Mouse (Mus musculus): Measurements from ENCODE around the gene Il1rl2.
"Not testable (repeated sequence)": the region's sequence is repeated elsewhere in the genome, so short reads cannot be mapped to it uniquely, and the experiment has no call there.

Il1rl2 gene

DNA sequence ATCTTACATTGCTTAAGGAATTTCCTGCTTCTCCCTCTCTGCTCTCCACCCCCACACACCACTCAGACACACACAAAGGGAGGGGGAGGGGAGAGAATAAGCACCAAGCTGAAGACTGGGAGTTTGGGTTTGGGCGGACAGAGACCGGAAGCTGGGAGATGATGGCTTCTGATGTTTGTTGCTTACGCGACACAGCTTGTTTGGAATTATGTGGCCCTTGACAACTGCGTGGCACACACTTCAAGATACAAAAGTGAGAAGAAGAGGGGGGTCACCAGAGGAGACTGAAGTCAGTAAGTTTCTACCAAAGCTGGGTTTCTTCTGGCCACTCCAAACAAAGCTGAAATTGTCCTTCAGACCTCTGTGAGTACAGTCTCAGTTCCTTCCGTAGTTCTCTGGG lies at the start of gene Il1rl2:
TSS of gene Il1rl2 (plus strand) at position 154 of the 400 bp plus-strand sequence.
- DNase-seq = peak; percentile 55

DNA sequence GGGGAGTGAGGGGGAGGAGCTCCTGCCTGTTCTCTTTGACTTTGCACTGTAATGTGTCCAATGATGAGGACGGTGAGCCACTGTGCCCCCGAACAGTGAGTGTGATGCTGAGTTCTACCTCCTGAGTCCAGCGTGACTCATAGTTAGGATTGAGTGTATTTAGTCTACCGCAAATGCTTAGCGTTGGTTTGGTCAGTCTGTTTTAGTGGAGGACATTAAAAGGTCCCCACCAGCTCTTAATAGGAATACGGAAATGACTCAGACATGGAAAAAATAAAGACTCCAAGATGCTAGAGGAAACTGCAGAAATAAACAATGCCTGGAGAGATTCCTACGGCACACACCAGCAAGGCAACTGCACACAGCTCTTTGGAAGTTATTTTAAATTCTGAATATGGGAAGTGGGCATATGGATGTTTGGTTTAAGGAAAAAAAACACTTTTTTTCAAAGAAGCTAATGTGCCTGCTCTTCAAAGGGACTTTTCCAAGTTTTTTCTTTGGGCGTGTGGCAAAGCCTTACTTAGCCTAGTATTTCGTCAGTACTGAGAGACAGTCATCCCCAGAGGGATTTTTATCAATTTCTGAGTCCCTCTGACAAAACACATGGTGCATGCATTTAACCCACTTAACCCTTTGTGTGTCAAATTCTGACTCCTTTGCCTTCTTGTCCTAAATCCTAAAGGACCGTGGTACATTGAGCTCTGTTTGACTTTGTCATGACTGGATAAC lies 49.0 kb upstream of the Il1rl2 start:
- DNase-seq = no peak

DNA sequence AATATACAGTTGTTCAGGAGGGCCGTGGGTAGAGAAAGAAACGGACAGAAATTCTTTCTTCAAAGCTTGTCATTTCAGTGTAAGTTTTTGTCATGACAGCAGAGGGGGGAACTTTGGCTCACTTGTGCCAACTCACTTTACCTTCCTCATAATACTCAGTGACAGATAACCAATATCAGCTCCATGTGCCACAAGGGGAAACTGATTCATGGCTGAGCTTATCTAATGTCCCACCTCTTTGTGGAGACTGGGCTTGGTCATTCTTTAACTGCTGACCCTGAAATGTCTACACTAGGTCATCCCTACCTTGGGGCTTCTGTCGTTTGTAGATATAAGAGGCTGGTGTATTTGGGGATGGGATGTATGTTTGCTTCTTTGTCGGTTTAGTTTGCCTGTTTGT lies 46.5 kb upstream of the Il1rl2 start:
- DNase-seq = no peak

DNA sequence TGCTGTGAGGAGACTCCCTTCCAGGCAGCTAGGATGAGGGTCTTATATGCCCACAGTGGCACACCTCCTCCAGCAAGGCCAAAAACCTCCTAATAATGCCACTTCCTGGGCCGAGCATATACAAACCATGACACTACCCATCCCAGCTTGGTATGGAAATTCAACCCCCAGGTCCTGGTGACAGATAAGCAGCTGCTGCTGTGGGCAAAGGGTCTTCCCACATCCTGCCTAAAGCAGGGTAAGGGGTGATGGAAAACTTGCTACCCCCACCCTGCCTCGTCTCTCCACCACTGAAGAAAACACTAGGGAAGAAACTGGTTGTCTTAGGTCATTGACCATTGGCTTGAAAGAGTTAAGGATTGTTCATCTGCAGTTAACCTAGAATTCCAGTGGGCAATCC lies 45.7 kb upstream of the Il1rl2 start:
- DNase-seq = no peak

GRCm38 (mm10) chr1:40279182-40279743 lies 45.1 kb upstream of the Il1rl2 start:
- DNase-seq = no peak

GRCm38 (mm10) chr1:40281950-40282349 lies 42.5 kb upstream of the Il1rl2 start:
- no peak for DNase-seq

DNA sequence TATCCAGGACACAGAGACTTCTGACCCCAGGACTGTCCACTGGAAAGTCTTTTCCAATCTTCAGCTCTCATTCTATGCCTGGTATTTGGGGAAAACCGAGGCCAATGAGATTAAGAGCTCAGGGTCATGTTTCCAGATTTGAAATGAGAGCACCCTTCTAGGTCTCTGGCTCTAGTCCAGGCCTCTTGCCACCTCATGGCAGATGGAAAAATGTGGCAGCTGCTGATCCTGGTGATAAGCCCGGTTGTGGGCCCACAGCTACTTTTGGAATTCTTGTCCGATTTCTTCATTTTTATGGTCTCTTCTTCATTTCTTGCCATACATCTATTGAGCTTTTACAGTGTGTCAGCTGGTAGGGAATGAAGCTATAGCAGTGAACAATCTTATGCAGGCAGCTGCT lies 42.0 kb upstream of the Il1rl2 start:
- DNase-seq = no peak

- DNase-seq = no peak
Measured at GRCm38 (mm10) chr1:40283995-40284394, 40.4 kb upstream of the Il1rl2 start.

DNA sequence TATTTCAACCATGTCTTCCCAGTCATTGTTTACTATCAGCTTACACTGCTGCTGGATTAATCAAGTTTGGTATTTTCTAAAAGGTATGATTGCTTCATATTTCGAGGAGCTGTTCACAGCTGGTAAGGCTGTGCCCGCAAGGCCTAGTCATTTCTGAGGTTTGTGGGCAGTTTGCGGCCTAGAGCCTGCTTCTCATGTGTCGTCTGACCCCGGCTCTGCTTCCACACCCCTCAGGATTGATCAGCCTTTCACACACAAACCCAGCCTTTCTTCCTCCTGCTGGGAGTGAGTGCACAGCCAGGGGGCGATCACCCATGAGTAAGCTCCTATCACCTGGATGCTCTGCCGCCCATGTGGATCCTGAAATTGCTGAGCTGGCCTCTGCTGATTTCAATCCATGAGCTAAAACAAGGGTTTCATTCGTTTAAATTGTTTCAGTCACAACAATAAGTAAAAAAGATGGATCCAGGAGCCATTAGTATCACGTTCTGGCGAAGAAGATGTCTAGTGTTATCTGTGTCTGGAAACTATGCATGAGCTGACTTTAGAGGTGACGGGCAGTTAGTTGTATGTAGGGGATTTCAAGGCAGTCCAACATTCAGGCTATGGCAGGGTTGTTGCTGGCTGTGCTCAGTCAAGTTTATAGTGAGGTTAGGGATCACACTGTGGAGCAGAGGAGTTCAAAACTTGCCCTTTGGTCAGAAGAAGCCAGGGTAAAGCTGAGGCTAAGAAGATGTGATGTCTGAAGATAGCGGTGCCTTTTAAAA lies 33.7 kb upstream of the Il1rl2 start:
- no peak for DNase-seq

DNA sequence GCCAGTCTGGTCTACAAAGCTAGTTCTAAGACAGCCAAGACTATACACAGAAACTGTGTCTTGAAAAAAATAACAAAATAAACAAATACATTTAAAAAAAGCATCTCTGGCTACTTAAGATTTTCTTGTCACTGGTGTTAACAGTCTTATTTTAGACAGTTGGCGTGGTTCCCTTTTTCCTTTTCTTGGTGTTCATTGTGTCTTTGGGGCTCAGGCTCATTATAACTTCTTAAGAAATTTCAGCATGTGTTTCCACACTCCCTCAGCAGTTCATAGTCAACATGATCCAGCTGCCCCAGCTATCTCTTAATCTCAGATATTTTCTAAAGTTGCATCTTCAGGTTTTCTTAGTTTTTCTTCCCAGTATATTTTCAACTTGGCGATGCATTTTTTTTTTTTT lies 32.2 kb upstream of the Il1rl2 start:
- no peak for DNase-seq

- no peak for DNase-seq
Measured at GRCm38 (mm10) chr1:40293891-40294290, 30.5 kb upstream of the Il1rl2 start.

GRCm38 (mm10) chr1:40294824-40295223 lies 29.6 kb upstream of the Il1rl2 start:
- DNase-seq = no peak

DNA sequence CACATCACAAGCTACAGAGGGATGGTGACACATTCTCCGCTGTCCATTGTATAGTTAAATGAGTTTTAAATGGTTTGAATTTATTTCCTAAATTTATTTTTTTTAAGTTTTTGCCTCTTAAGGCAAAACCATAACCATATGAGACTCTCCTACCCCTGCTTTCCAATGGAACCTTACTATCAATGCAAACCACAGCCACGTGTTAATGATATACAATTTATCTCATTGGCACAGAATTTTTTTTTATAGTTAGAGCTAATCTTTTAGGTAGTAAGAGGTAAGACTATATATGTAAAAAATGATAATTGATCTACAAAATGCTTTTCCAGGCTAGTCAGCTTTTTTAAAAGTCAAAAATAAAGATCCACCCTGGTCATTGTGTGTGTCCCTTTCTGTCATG lies 26.4 kb upstream of the Il1rl2 start:
- no peak for DNase-seq

- no peak for DNase-seq
Measured at GRCm38 (mm10) chr1:40303179-40303866, 21.1 kb upstream of the Il1rl2 start.

- DNase-seq = not testable (repeated sequence)
Measured at GRCm38 (mm10) chr1:40304321-40304720, 20.1 kb upstream of the Il1rl2 start.

- DNase-seq = no peak
Measured at GRCm38 (mm10) chr1:40306111-40306510, 18.3 kb upstream of the Il1rl2 start.

- DNase-seq = peak; percentile 18
Measured at GRCm38 (mm10) chr1:40311123-40311522, 13.3 kb upstream of the Il1rl2 start.

GRCm38 (mm10) chr1:40311625-40312024 lies 12.8 kb upstream of the Il1rl2 start:
- DNase-seq = no peak

GRCm38 (mm10) chr1:40314016-40314415 lies 10.4 kb upstream of the Il1rl2 start:
- no peak for DNase-seq

DNA sequence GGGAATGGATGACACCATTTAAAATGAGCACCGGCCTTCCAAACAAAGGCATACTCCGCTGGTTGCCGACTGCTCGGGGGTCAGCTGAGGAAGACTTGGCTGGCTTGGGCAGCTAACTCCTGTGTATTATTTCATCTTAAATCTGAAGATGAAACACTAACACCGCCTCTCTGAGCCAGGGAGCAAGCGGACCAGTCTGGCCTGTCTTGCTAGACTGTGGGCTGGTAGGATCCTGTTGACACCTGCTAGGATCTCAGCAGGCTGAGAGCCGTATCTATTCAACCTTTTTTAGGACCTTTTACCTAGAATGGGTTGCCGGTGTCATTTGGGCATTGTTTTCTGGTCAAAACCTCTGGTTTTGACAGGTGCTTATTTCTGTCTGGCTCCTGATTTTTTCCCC lies 6.8 kb upstream of the Il1rl2 start:
- no peak for DNase-seq

DNA sequence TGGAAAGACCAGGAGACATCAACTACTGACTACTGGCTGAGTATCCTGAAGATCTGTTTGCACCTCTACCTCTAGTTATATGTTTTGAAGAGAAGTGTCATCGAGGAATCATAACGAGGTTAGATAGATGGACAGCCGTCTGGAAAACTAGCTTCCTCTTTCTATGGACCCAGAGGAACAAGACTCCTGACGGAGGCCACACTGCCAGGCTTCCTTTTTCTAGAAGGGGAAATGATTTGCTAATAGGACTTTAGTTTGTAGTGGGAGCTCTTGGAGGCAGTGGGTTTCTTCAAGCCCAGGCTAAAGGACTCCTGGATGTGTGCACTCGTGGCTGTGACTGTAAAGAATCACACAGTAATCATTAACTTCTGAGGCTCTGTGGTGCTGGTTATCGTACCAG lies 2.6 kb upstream of the Il1rl2 start:
- no peak for DNase-seq

DNA sequence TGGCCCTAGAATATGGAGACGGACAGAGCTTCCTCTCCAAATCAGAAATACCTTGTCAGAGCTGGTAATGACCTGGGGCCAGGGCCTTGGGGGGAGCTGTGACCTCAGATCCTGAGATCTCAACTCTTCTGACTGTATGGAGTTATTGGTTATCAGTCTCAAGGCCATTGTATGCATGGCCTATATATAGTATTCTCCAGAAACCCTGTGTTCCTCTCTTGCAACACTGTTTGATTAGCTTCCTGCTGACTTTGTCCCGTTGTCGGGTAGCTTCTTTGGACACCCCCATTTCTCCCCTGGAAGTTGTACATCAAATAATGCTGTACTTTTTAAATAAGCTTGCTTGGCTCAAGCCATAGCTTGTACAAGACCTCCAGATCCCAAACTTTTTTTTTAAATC lies 1.9 kb upstream of the Il1rl2 start:
- DNase-seq = no peak

GRCm38 (mm10) chr1:40324955-40325702 lies 719 bp downstream of the Il1rl2 start:
- DNase-seq = peak; percentile 12
